Mouse (Mus musculus) adrenal gland, adult 8-10 months (tissue): ENCODE results near the gene Kdm4a. TPM values are rescaled to one million over a fixed set of nuclear protein-coding genes. Genes with fewer than 3 reads are reported as not detected.

Experiments used
- DNase-seq: peaks from one replicate; pipeline ENCODE4 v3.0.0; 2022
- microRNA-seq, 2 experiments: library from miRNA; unstranded; fragments of <30 nt; microRNA quantifications; one replicate each; pipeline ENCODE4 v1.2.0; 2022
- total RNA-seq, 4 experiments: library from RNA; stranded (reverse); gene quantifications; 2 replicates each; pipeline ENCODE4 v1.2.4; 2022

Kdm4a gene
- total RNA-seq, 4 experiments from 2014 or later: 39.7 to 56.1 (median 49.7) TPM

- no peak for DNase-seq
Measured at GRCm38 (mm10) chr4:118112601-118113000, 67.2 kb downstream of the Kdm4a start.

DNA sequence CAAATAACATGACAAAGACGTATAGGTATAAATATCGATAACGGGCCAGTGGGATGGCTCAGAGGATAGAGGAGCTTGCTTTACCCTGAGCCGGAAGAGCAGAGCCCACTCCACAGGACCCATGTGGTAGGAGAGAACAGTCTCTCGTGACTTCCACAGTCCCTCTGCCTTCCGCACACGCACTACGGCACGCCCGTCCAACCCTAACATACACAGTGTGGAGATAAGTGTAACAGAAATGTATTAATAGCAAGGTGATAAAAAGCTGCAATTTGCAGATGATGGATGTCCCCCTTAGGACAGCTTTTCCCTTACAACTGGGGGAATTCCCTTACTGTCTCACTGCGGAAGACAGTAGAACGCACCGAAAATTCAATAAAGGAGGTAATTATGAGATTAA lies 70.2 kb downstream of the Kdm4a start:
- DNase-seq: no peak

DNA sequence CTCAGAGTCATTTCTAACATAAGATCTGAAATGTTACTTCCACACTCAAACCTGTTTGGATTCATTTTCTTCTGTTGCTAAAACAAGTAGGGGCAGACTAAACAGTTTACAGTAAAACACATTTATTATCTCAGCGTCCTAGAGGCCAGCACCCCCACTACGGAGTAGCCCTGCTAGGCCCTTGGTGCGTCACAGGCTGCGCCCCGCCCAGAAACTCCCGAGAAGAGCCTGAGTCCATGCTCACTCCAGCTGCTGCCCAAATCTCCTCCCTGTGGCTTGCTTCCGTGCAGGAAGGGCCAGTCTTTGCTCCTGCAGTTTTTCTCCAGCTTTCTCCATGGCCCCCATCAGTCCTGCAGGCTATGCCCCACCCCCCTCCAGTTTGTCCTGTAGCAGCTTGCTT lies 71.1 kb downstream of the Kdm4a start:
- no peak for DNase-seq

DNA sequence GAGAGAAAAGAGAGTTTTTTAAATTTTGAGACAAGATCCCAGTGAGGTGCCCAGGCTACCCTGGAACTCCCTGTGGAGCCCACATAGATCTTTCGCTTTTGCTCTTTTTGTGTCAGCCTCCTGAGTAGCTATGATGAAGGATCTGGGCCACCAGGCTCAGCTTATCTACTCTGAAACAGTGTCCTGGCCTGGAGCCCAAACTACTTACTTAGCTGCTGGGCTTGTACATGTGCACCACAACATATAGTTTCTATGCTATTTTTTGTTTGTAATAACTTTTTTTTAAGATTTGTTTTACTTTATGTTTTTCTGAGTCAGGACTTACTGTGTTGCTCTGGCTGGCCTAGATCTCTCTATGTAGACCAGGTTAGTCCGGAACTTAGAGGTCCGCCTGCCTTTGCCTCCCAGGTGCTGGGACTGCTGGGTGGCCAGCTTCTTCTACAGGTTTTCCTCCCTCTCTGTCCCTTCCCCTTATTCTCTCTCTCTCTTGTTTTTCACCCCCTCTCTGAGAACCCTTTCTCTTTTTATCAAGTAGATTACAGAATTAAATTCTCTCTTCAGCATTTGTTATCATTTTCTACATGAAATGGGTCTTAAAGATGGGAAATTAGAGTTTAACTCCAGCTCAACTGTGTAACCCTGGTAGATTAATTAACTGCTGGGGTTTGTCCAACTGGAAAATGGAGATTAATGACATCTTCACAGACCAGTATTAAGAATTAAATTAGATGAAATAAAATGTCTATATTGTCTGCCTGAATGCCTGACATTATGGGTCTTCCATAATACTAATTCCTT lies 74.4 kb downstream of the Kdm4a start:
- no peak for DNase-seq

DNA sequence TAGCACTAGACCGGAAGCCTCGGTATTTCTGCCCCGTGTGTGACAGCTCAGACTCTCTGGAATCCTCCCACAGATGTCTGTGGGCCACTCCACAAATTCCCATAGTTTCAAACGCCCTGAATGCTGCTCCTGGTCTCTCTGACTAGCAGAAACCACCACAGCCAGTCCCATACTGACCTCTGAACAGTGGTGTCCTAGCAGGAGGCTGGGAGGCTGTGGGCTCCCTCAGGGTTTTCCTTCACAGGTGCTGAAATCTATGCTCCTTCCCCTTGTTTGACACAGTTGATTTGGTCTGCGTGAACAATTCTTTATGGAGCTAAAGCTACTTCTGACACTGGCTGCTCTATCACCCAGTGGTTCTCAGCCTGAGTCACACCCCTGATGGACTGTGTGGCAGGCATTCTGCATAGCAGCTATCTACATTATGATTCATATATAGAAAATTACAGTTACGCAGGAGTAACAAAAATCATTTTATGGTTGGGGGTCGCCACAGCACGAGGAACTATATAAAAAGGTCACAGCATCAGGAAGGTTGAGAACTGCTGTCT lies 76.5 kb downstream of the Kdm4a start:
- DNase-seq: no peak

DNA sequence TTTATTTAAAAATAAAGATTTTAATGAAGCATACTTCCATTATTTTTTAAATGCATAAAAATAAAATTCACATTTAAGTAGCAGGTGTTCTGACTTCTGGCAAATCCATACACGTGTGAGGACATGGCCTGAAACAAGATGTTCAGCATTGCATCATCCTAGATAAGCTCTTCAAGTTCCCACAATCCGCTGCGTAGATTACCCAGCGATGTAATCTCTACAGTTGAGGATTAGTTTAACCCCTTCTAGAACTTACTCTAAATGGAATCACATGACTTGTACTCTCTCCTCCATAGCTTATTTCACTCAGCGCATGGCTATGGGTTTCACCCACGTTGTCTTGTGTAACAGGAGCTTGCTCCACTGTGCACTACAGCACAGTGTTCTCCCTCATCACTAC lies 78.3 kb downstream of the Kdm4a start:
- no peak for DNase-seq

- DNase-seq: no peak
Measured at GRCm38 (mm10) chr4:118099637-118100364, 80.0 kb downstream of the Kdm4a start.

GRCm38 (mm10) chr4:118098571-118098970 lies 81.3 kb downstream of the Kdm4a start:
- DNase-seq: no peak

DNA sequence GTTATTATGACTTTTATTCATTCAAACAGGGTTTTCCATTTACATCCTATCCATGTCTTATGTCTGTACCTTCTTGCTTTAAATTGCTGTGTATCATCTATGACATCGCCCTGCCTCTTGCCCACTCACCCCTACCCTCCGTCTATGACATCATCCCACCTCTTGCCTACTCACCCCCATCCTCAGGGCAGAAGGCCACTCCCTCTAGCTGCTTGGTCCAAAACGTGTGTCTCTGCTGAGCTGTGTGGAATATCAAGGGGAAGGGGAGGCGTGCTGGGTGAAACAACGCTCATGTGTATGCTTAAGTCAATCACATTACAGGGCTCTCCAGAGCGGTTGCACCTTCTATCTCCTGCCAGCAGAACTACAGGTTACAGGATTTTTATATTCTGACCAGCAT lies 83.8 kb downstream of the Kdm4a start:
- no peak for DNase-seq

DNA sequence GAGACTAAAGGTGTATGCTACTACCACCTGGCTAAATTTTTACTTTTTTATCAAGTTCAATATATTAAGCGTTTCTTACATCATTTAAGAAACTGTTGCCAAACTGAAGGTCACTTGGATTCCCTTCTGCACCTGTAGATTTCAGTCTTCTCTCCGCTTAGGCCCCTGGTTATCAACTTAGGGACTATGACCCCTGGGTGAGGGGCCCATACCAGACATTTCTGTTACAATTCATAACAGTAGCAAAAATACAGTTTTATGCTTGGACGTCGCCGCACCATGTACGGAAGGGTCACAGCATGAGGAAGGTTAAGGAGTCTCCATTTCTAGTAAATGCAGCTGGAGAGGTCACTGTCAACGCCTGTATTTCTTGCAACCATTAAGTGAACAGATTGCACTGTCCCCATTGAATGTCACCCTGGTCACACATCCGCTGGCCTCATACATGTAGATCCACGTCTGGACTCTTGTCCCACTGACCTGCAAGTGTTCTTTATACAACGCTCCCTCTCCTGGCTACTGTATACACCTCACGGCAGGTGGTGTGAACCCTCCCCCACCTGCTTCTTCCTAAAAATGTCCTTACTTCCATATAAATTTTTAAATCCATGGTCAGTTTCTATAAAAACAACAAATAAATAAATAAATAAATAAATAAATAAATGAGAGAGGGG lies 86.9 kb downstream of the Kdm4a start:
- no peak for DNase-seq

DNA sequence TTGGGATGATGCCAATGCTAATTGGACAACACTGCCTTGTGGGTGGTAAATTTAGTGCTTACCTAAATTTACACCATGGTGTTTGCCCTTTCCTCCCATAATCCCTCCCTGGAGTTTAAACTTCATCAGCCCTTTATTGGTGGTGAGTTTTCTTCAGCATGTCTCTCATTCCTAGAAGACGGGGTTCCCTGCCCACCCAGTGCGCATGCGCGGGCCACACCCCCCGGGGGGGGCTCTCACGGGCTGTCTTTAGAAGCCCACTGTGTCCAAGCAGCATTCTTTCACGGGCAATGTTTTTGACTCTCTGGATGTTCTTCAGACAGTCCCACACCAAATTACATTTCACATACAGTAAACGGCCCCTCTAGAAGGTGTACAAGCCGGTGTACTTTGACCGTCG lies 89.4 kb downstream of the Kdm4a start:
- no peak for DNase-seq

- DNase-seq: no peak
Measured at GRCm38 (mm10) chr4:118089939-118090338, 89.9 kb downstream of the Kdm4a start.

DNA sequence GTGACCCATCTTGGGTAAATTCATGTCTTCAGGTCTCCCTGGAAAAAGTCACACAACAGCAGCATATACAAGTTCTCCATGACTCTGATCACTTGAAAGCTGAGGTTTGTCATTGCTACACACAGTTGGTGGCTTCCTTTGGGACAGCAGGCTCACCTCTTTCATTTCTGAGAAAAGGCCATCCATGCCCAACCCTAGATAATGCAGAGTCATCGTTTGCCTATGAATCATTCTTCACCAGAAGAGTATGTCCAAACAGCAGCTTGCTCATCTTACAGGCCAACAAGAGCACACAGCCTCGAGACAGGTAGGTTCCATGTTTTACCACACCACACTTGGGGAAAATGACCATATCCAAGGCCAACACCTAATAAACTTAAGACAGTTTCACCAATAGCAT lies 91.1 kb downstream of the Kdm4a start:
- no peak for DNase-seq

Small RNA genes lying within 50 kb of the gene (microRNA-seq; reads per million reads assigned to microRNA genes)
- 0 to 0.18 reads per million in 2 experiments for gene Mir7226

Other genes starting within 250 kb of the Kdm4a start
- gene St3gal3, start 45.1 kb downstream of the Kdm4a start, total RNA-seq: 10 to 100 TPM; 30.4 to 40.3 (median 35.3) TPM
- gene Ptprf, start 111.4 kb upstream of the Kdm4a start, total RNA-seq: 10 to 100 TPM; 49.6 to 81.8 (median 63.1) TPM
- 10 to 100 TPM; 22.4 to 45.1 (median 31.7) TPM for gene Szt2, start 229.2 kb upstream of the Kdm4a start, total RNA-seq
- 10 to 100 TPM; 61.3 to 67.6 (median 66.8) TPM for gene Med8, start 229.3 kb upstream of the Kdm4a start, total RNA-seq
- gene Elovl1, start 248.1 kb upstream of the Kdm4a start, total RNA-seq: 100 to 1,000 TPM in 2 of 4 experiments, 10 to 100 TPM in 2; 73.8 to 108 (median 99.3) TPM